Mouse (Mus musculus): ENCODE measurements around the gene Lyl1. TPM values are rescaled to one million over a fixed set of nuclear protein-coding genes. Genes with fewer than 3 reads are reported as not detected.
"Not testable (repeated sequence)": the region's sequence is repeated elsewhere in the genome, so short reads cannot be mapped to it uniquely, and the experiment has no call there.

Lyl1 gene
- total and polyA plus RNA-seq, 3 experiments = 2.7 to 8.2 (median 4.4) TPM

DNA sequence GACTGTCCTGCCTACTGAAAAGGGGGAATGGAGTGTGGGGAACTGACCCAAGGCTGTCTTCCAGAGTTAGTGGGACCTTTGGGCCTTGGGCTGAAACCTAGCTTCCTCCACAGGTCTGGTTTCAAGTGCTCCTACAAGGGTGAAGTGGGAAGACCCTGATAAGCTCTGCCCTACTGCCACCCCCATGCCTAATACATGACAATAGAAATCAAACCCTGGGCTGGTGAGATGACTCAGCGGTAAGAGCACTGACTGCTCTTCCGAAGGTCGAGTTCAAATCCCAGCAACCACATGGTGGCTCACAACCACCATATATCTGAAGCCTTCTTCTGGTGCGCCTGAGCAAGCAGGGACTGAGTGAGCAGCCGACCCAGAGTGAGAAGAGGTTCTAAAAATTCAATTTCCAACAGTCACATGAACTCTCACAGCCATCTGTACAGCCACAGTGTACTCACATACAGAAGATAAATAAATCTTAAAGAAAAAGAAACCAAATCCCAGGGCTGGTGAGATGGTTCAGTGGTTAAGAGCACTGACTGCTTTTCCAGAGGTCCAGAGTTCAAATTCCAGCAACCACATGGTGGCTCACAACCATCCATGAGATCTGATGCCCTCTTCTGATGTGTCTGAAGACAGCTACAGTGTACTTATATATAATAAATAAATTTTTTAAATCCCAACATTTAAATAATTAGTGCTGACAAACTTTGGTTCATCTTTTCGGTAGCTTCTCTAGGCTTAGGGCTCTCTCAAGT, 32.3 kb upstream of the Lyl1 start:
- no peak for DNase-seq

DNA sequence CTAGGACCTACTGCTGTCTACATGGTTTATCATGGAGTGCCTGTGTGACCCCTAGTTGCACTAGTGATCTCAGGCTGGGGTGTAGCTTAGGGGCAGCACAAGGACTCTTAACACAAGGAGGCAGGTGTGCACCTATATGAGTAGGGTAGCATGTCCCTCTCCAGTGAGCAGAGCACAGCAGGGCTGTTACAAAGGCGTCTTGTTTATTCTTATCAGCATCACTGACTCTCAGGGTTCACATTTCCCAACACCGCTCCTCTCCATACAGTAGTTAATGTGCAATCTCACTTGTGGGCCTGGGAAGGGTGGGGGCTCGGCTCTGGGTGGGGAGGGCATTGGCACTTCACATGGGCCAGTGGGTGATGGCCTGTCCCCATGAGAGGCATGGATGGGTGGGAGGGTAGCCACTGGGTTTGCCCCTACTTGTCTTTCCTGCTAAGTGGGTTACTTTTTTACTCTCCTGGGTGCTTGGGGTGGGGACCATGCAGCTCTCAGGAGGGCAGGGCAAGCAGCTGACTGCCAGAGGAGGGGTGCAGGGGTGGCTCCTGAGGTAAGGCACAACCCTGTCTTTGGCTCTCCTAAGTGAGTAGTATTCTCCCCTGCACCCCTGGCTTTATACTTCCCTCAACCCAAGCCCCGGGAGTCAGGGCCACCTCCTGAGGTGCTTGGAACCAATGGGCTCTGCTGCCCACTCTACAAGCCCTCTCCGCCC, 30.8 kb upstream of the Lyl1 start:
- not testable (repeated sequence) for DNase-seq

DNA sequence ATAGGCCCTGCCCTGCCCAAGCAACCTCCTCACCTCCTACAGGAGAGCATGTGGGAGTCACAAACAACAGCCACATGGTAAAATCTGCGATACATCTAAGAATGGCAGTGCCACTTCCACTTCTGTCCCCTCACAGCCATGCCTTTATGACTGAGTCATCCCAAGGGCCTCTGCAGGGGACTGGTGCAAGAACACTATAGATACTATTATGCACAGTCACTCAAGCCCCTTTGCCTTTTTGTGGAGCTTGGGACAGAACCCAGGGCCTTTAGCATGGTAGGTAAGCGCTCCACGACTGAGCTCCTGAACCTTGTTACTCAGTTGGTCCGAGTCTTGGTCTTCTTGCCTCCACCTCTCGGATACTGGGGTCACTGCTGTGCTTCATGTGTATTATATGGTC, 24.0 kb upstream of the Lyl1 start:
- DNase-seq = no peak

DNA sequence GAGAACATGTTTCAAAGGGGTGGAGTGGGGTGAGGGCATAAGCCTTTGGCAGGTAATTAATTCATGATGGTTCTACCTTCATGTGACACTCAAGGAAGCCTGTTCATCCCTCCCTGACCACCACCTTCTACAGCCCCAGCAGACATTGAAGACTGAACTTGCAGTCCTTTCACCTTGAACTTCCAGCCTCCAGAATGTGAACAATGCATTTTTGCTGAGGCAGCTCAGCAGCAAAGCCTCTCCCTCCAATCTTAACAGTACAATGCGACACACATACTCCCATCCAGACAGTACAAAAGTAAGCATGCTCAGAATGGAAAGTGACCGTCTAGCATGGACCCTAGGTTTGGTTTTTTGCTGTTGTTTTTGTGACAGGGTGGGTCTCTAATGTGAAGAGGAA, 19.8 kb upstream of the Lyl1 start:
- no peak for DNase-seq

- no peak for DNase-seq
These were observed 19.0 kb upstream of the Lyl1 start for GRCm38 (mm10) chr8:84682257-84682656.

DNA sequence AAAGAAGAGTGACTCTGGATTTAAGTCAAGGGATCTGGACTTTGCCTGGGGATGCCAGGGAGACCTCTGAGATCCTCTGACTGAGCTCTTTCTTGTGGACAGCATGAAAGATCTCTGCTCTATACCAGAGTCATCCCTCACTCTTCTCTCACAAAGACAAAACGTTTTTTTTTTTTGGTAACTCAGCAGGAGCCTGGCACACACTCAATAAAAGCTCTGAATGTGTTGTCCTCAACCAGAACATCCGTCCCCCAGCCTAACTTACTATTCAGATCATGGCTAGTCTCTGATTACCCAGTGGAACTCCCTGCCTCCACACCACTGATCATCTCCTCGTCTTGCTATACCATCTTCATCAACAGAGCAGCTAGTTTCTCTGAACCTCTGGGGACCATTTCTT, 16.7 kb upstream of the Lyl1 start:
- no peak for DNase-seq

GRCm38 (mm10) chr8:84686191-84687002, 14.9 kb upstream of the Lyl1 start, which contains the start of gene Trmt1:
TSS of gene Trmt1 (plus strand) at chr8:84686307.
- DNase-seq = peak; percentile 62

DNA sequence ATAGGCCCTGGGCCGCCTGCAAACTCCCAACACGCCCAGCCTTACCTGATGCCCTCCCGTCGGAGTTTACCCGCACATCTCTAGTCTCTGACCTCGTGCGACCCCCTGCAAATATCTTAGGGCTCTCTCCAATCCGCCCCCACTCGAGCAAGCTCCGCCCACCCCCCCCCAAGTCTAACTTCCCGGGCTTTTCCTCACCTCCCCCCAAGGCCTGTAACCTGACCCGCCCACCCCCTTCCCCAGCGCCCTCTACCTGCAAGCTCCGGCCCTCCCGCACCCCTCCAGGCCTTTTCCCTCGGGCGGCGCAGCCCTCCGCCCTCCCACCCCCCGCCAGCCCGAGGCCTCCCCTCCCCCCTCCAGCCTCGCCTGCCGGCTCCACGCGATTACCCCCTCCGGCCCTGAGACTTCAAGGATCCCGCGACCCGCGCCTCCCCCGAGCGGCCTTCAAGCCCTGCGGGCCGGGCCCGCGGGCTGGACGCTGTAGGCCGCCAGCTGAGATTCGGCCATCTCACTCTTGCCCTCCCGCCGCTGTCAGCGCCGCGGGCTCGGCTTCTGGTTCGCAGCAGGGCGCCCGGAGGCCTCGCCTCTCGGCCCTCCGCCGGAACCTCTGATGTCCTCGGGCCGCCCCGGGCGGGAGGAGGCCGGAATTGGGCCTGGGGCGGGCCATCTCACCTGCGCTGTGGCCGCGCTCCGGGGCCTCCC, 14.1 kb upstream of the Lyl1 start:
- no peak for DNase-seq

DNA sequence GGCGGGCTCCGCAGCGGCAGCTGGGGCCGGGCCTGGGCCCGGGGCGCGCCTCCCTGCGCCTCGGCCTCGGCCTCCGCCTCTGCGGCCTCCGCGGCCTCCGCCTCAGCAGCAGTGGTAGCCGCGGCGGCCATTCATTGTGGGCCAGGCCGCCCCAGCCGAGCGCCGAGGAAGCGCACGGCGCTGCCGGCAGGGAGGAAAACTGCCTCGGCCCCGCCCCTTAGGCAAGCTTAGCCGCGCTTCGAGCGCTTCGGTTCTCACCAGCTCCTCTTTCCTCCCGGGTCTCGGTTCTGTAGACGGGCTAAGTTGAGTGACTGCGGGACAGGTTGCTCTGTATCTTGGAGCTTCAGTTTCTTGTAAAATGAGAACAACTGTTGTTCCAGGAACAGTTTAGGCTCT, 13.6 kb upstream of the Lyl1 start, which contains the start of gene Nacc1:
TSS of gene Nacc1 (minus strand) at position 158 of the 396 bp plus-strand sequence.
- peak; percentile 93 for DNase-seq

DNA sequence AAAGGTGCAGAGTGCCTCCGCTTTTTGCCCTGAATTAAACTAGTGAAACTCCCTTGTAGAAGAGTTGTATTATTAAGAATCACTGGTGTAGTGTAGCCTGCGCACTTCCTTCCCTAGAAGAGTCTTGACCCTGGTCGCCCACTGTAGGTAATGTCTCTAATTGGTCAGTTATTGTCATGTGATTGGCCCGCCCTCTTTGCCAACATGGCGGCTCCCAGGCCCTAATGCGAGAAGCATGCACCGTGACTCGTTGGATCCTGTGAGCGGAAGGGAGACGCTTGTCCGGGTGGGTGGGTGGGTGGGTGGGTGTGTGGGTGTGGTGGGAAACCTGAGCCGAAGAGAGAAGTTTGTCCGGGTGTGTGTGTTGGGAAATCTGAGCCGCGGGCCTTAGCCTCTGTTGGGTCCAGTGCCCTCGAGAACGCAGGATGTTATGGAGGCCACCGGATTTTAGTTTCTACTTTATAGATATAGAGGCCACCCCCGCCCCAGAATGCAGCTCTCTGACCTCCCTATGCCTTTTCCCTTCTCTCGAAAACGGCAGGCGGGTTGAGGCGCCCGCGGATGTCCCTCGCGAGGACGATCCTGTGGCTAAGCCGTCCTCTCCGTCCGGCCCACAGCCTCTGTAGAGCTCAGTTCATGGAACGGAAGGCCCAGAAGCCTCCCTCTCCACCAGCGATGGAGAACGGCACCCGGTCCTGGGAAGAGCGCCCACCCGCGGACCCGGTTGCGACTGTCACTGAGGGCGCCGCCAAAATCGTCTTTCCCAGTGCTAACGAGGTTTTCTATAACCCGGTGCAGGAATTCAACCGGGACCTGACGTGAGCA, 12.0 kb upstream of the Lyl1 start:
- DNase-seq = peak; percentile 95

- no peak for DNase-seq
These were observed 7.9 kb upstream of the Lyl1 start for GRCm38 (mm10) chr8:84693332-84693731.

DNA sequence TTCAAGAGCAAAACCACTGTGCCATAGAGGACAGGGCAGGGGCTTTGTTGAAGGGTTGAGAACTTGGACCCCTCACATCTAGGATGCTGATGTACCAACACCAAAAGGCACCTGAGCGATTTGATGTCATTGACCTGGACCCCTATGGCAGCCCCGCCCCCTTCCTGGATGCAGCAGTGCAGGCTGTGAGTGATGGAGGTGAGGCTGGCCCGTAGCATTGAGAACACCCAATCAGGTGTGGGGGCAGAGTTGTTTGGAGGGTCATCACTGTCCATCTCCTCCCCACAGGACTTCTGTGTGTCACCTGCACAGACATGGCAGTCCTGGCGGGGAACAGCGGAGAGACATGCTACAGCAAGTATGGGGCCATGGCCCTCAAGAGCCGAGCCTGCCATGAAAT, 6.1 kb upstream of the Lyl1 start:
- no peak for DNase-seq

GRCm38 (mm10) chr8:84697166-84698130, 3.8 kb upstream of the Lyl1 start:
- DNase-seq = no peak

- DNase-seq = no peak
These were observed 3.0 kb upstream of the Lyl1 start for GRCm38 (mm10) chr8:84698288-84698687.

GRCm38 (mm10) chr8:84698929-84699401, 2.3 kb upstream of the Lyl1 start:
- peak; percentile 74 for DNase-seq

- peak; percentile 68 for DNase-seq
These were observed 1.4 kb upstream of the Lyl1 start for GRCm38 (mm10) chr8:84699861-84700322.

GRCm38 (mm10) chr8:84700526-84700925, 731 bp upstream of the Lyl1 start:
- DNase-seq = no peak

DNA sequence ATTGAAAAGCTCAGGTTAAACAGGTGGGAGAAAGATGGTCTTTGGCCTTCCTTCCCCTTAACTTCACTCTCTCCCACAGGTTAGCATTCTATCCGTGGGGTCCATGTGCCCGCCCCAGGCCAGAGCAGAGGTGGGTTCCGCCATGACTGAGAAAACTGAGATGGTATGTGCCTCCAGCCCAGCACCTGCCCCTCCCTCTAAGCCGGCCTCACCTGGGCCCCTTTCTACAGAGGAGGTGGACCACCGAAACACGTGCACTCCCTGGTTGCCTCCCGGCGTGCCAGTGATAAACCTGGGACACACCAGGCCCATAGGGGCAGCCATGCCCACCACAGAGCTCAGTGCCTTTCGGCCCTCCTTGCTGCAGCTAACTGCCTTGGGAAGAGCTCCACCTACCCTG, 1.3 kb downstream of the Lyl1 start:
- no peak for DNase-seq

- no peak for DNase-seq
These were observed 1.8 kb downstream of the Lyl1 start for GRCm38 (mm10) chr8:84702963-84703465.
